Mouse (Mus musculus): ENCODE results near the gene Actrt3.

The Actrt3 gene

DNA sequence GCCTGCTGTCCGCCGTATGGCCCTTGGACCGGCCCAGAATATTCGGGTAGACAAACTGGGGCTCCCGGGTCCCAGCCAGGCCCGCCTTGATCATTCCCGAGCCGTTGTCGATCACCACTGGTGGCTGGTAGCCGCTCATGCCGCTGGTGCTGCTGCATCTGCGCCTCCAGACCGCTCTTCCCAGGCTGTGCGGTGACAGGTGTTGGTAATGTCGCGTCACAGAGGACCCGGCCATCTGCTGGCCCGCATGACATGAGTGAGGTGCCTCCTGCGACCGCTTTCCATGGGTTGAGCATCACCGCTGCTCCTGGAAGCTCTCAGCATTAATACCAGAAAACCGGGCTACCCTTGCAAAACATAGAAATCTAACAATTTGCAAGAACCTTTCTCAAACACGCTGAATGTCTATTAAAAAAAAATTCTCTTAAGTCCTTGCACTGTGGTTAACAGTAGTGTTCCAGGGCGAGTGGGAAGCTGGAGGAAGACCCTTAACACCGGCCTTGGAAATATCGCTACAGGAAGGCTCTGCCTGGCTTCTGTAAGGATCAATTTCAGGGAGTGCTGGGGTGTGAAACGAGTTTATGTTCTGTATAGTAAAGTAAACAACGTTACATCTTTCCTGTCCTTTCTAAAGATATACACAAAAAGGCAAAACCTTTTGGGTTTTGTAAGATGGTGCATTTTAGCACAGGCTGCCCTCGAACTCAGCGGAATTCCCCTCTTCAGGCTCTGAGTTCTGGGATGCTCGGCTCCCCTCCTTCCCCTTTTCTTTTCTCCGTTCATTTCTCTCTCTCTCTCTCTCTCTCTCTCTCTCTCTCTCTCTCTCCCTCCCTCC is at the start of gene Actrt3:
Gene Actrt3 (minus strand): TSS at position 229 of the 835 bp plus-strand sequence.
- DNase-seq (ENCODE audit: low spot score): no peak

DNA sequence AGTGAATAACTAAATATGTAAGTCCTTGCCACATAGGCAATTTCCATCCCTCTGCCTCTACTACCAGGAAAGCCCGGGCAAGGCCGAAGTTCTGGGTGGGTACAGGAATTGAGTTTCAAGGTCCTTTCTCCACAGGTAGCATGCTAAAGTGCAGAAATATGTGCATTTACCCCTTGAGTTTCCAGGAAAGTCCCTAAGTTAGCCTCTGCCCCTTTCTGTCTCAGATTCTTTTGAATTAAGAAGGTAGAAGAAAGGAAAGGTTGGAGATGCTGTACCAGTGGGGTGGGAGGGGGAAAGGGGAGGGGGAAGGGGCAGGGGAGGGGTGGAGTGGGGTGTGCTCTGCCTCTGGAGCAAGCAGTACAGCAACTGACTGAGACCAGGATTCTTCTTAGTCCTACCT is 48.7 kb upstream of the Actrt3 start:
- no peak for DNase-seq (ENCODE audit: low spot score)

DNA sequence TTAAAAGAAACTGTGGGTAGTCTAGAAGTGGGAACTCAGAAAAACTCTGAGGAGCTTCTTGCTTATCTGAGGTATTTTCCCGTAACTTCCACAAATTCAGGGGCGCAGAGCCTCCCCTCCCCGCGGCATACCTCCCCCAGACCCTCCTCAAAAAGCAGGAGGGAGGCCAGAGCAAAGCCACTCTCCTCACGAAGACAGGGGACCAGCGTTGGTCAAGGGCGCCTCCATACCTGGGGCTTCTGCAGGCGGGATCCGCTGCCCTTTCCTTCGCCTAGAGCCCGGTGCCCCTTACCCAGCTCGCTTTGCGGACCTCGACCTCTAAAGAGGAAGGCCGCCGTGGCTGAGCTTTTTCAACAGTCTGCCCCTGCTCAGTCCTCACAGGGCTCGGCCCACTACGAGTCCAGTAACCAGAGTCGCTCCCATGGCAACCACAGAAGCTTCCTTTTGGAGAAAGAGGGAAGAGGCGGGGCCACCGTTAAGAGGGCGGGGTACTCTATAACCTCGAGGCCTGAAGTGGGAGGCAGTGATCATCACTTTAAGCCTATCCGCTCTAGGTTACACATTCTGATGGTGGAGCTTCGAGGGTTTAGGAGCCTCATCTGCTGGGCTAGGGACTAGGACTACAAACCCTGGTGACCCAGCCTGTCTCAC is 47.8 kb upstream of the Actrt3 start, which contains the start of gene Lrrc34:
Gene Lrrc34 (minus strand): TSS at position 430 of the 651 bp plus-strand sequence.
- no peak for DNase-seq (ENCODE audit: low spot score)

DNA sequence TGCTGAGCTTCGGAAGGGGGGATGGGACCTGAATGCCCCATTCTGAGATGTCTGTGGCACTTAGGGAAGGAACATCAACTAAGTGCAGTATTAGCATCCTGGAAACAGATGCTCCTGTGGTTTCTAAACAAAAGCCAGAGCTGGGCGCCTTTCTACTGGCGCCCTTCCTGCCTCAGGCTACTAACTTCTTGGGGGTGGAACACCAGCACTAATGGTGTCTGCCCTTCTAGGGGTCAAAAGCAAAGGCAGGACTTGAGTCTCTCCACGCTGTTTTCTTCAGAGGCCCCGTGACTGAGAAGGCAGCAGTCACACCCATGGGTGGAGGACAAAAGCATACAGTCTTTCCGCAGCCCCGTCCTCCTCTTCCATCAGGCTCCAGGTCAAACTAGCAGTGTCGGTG is 47.0 kb upstream of the Actrt3 start:
- DNase-seq (ENCODE audit: low spot score): no peak

DNA sequence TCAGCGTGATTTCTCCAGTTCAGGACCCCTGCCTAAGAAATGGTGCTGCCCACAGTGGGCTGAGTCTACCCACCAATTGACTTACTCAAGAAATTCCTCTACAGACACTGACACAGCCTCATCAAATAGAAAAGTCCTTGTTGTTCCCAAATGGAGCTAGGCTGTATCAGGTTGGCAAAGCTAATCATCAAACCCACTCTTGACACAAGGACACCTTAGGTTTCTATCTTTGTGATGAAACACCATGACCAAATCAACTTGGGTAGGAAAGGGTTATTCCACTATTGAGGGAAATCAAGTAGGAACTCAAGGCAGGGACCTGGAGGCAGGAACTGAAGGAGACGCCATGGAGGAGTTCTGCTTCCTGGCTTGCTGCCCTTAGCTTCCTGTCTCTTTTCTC is 44.5 kb upstream of the Actrt3 start, which contains the start of gene Lrriq4:
Gene Lrriq4 (plus strand): TSS at position 301 of the 400 bp plus-strand sequence.
- no peak for DNase-seq (ENCODE audit: low spot score)

DNA sequence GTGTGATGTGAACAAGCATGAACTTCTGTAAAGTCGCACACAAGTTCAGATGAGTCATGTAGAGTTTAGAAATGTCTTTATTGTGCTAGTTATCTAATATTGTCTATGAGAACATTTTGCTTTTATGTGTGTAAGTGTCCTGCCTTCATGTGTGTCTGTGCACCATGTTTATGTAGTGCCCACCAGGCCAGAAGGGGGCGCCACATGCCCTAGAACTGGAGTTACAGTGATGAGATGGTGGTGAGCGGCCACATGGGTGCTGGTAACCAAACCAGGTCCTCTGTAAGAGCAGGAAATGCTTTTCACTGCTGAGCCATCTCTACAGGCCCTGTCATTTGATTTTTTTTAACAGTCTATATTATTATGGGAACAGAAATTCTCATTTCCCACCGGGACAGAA is 35.9 kb upstream of the Actrt3 start:
- no peak for DNase-seq (ENCODE audit: low spot score)

DNA sequence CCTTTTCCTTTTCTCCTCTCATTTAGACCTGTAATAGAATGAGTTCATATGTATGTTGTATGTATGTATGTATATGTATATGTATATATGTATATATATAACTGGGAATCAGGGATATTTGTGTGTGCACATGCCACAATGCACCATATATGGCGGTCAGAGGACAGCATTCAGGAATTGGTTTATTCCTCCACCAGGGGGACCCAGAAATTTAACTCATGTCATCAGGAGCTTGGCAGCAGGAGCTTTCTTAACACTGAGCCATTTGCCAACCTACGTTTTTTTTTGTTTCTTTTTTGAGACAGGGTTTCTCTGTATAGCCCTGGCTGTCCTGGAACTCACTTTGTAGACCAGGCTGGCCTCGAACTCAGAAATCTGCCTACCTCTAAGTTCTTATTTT is 33.9 kb upstream of the Actrt3 start:
- DNase-seq (ENCODE audit: low spot score): no peak

DNA sequence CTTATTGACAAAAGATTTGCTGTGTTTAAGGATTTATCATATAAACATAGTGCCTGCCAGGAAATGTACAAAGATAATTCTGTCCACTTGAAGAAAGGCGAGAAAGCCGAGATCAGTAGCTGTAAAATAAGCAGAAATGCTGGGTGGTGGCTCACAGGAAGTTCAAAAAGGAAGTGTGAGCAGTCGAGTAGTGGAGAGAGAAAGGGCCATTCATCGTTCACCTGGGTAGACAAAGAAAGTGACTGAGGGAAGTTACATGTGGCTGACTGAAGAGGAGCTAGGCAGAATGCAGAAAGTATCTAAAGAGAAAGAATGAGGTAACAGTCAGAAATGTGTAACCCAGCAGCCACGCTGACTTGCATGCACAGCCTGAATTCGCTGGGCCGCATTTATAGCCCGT is 20.4 kb upstream of the Actrt3 start:
- no peak for DNase-seq (ENCODE audit: low spot score)

DNA sequence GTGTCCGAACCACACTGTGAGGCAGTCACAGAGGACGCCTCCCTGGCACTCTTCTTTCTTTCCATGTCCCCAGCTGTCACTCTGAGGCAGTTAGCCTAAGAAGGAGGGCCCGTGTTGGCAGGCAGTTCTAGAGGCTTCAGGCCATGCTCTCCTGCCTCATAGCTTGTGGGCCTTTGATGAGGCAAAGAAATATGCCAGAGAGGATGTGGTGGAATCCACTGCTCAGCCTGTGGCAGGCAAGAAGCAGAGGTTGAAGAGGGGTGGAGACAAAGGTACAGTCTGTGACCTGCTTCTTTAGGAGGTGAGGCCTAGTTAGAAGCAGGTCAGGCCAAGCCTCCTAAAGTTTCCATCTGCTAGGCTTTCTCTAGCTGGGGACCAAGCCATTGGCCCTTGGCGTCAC is 11.2 kb upstream of the Actrt3 start:
- DNase-seq (ENCODE audit: low spot score): no peak

DNA sequence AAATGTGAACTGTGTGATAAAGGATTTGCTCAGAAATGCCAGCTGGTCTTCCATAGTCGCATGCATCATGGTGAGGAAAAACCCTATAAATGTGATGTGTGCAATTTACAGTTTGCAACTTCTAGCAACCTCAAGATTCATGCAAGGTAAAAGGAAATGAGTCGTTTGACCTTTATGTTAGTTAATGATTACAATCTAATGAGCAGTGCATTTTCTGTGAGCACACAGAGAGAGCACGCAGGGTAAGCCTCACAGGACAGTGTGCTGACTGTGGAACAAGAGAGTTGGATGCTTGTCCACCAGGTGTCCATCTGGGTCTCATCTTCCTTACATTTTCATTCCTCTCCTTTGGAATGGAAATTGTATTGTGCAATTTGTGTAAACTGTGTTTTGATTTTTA is 9.3 kb upstream of the Actrt3 start:
- DNase-seq (ENCODE audit: low spot score): no peak

DNA sequence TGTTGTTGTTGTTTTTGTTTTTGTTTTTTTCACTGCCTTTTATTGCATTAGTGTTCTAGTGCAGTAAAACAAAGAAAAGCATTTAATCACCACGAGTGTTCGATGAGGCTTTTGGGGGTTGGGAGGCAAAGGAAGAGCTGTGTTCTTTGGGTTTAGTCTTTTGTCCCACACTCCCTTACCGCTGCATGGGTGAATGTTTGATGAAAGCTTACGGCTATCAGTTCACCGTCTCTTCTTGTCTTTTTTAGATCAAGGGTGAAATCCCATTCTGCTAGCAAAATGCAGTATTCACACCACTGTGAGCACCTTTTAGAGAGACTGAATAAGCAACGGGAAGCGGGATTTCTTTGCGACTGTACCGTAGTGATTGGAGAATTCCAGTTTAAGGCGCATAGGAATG is 3.5 kb upstream of the Actrt3 start:
- no peak for DNase-seq (ENCODE audit: low spot score)

DNA sequence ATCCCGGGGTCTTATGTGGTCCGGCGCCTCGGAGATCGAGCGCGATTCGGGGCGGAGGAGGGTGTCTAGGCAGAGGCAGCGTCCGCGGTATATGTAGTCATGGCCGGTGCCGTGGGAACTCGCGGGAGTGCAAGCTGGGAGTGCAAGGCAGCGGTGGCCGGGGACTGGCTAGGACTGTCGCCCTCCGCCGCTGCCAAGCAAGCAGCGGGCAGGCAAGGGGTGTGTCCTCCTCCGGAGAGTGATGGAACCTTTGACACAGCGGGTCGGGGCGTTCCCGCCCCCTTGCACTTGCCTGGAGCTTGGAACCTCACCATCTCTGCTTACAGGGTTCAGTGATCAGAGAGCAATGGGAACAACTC is 3.0 kb upstream of the Actrt3 start:
- DNase-seq (ENCODE audit: low spot score): no peak

DNA sequence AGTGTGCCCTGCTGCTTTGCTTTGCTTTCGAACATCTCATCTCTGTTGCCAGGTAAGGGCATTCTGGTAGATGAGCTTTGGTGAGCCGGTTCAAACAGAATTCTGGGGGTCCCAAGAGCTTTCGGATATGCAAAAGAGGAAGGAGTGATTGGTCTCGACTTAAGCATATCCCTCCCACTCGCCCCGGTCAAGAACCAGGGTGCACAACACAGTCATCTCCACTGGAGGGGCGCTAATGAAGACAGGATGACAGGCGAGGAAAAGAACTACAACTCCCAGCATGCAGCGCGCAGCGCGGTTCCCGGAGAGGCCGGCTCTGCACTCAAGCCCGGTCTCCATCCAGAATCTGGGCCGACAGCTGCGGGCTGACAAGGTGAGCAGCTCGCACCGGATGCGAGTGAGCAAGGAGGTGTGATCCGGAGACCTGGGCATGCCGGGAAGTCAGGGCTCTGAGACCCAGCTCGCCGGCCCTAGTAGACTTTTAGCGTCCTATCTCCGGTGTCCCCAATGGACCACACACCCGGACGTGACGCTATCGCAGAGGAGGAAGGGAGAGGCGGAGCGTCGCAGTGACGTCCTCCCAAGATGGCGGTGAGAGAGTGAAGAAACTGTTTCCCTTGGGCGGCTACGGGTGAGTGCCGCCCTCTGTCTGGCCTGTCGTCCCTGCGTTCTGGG is 2.5 kb upstream of the Actrt3 start, which contains the start of gene Mynn:
Gene Mynn (plus strand): TSS at position 1 of the 675 bp plus-strand sequence.
- peak; percentile 99 for DNase-seq (ENCODE audit: low spot score)

DNA sequence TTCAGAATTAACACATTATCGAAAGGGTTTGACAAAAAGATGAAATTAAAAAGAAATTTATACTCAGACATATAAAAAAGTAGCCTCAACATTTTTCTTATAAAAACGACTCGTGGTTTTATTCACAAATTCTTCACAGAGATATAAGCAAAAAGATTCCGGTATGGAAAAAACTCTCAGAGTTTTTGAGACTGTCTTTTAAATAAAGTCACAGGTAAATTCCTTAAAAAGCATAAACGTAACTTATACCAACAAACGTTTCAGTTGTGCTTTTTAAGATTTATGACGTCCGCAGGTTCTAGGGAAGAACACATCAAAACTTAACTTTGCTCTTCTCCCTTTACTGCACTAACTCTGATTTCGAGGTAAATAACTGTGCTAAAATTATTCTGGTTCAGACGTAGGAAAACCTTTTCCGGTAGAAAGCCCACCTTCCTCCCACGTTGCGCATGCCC is 1.9 kb upstream of the Actrt3 start:
- DNase-seq (ENCODE audit: low spot score): no peak

DNA sequence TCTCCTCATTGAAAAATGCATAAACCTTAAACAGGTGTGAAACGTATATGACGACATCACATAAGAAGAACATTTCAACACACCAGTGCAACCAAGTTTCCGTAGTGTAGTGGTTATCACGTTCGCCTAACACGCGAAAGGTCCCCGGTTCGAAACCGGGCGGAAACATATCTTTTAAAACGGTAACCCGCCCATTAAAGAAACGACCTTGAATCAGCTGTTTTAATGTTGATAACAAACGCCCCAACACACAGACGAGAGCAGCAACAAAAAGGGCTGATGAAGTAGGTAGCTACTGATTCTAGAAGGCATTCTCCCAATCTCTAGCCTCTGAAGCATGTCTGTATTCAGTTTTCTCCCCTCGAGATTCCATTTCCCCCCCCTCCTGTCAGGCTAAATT is 1.4 kb upstream of the Actrt3 start:
- peak; percentile 85 for DNase-seq (ENCODE audit: low spot score)

DNA sequence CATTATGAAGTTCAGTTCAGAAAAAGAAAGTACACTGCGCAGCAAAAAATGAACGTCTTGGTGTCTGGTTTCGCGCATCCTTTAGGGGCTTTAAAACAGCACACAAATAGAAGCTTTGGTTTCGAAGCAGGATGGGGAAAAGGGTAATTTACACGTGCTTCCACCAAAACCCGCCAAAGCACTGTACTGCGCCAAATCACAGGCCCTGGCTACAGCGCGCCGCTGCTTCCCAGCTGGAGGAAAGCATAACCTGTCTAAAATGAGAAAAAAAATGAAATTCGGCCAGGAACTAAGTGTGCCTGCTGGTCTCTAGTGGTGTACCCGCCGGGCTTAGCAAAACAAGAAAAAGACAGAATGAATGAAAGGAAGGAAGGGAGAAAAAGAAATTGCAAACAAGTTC is 978 bp upstream of the Actrt3 start:
- peak; percentile 31 for DNase-seq (ENCODE audit: low spot score)

DNA sequence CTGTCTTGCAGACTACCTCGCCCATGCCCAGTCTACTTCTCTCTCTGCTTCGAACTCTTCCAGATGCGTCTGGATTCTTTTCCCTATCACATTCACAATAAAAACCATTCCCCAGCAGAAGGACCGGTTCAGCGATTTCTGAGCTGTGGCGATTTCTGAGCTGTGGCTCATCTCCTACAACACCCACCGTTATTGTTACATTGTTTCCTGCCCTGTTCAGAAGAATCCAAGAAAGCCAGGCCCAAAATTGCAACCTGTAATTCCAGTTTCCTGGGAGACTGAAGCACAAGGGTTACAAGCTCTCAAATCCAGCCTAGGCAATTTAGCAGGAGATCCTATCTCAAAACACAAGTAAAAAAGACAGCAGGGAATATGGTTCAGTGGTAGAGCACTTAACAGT is 2.5 kb downstream of the Actrt3 start:
- no peak for DNase-seq (ENCODE audit: low spot score)

DNA sequence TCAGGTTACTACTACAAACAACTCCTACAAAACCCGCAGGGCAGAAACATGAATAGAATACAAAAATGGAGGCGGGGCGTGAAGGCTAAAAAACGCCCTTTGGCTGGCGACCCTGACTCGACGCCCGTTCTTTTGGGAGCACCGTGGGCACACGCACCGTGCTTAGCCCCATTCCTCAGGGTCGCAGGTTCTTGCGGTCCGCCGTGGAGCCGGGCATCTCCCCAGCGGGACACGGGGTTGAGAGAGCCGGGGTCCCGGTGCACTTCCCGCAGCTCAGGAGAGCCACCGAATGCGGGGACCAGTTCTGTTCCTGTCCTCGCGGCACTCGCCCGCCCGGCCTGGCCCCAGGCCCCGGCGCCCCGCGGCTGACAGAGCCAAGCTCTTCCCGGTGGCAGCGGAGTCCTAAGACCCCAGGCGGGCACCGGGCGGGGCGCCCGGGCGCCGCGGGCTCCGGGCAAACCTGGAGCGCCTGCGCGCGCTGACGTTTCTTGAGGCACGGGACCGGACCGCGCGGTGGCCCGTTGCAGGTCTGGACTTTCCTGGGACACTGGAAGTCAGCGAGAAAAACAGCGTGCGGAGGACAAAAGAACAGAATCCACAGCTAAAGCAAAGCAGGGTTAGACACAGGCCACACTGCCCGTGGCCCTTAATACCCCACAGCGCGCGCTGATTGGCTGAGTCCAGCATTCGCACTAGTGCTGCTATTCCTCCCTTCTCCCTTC is 4.5 kb downstream of the Actrt3 start:
- DNase-seq (ENCODE audit: low spot score): no peak

DNA sequence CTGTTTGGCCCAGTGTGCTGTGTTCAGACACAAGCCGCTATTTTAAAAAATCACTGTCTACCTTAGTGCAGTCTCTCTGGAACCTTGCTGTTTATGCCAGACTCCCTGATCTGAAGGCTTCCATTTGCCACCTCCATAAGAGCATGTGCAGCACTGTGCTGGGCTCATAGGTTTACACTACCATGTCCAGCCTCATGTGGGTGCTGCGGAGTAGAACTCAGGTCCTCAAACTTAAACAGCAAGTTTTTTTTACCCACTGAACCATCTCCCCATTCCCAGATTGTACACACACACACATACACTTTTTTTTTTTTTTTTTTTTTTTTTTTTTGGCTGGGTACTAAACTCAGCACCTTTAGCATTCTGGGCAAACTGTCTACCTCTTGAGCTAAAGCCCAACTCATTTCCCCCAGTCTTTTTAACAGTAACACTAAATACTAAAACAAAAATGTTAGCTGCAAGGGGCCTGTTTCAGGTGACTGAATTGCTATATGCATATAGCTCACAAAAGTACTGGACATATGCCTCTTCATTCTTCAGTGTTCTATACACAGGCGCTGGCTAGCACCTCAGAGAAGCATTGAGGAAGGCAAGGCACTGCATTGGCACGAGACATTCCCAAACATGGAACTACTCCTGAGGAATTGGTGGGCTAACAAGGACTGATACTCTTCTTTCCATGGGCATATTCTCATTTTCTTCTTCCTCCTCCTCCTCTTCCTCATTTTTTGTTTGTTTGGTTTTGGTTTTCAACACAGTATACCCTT is 5.8 kb downstream of the Actrt3 start:
- no peak for DNase-seq (ENCODE audit: low spot score)

DNA sequence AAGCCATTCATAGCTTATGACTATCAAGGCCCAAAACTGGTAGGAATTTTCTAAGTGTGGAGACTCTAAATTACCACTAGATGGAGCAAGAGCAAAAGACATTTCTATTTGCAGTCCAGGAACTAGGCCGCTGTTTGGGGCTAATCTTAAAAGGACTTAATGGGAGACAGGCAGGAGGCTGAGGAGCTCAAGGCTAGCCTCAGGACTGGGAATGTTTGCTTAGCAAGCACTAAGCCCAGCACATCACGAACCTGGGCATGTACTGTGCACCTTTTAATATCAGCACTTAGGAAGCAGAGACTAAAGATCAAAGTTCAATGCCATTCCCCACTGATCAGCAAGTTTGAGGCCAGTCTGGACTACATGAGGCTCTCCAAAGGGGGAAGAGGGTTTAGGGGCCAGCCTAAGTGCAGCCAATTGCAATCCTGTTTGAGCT is 7.3 kb downstream of the Actrt3 start:
- DNase-seq (ENCODE audit: low spot score): no peak

DNA sequence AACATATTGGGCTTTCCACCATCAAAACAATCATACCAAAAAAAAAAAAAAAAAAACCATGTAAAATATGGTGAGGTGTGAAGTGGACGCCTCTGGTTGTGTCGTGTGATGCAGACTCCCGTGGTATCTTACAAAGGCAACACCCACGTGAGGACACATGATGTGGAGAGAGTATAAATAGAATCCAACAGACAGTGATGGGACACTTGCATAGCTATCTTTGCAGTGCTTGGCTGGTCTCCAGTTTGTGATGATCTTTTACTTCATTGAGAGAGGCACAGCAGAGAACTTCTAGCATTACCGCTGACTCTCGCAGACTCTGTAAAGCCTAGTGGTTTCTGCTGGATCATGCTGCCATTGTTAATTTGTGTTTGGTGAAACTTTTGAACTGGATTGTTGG is 10.9 kb downstream of the Actrt3 start:
- DNase-seq (ENCODE audit: low spot score): no peak

All from spleen, adult 12 weeks (tissue).